Mouse (Mus musculus) G1E (cell line): ENCODE measurements around the gene Spic.
"Not testable (repeated sequence)": the region's sequence is repeated elsewhere in the genome, so short reads cannot be mapped to it uniquely, and the experiment has no call there.

Experiments used
- CTCF ChIP-seq: IDR thresholded peaks from 2 replicates; pipeline ENCODE4 v1.5.1; 2012; ENCODE audit warnings: low read depth, low read length, inconsistent platforms, mixed read lengths
- GATA1 ChIP-seq: IDR thresholded peaks from 2 replicates; pipeline ENCODE4 v1.6.1; 2012; ENCODE audit warnings: borderline replicate concordance, low read length, inconsistent platforms, mixed read lengths
- TAL1 ChIP-seq: conservative IDR thresholded peaks from 2 replicates; pipeline ENCODE4 v1.6.1; 2012; ENCODE audit warnings: low read depth, low read length, inconsistent platforms, mixed read lengths

DNA sequence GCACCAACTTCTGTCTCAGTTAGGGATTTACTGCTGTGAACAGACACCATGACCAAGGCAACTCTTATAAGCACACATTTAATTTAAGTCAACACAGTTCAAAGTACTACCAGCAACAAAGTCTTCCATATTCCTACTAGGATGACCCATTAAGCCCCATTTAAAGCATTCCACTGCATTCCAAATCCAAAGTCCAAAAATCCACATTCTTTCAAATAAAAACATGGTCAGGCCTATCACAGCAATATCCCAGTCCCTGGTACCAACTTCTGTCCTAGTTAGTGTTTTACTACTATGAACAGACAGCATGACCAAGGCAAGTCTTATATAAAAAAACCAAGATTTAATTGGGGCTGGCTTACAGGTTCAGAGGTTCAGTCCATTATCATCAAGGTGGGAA is 21.0 kb downstream of the Spic start:
- not testable (repeated sequence) for TF ChIP-seq CTCF, GATA1, TAL1
